In the genomic region with DNA sequence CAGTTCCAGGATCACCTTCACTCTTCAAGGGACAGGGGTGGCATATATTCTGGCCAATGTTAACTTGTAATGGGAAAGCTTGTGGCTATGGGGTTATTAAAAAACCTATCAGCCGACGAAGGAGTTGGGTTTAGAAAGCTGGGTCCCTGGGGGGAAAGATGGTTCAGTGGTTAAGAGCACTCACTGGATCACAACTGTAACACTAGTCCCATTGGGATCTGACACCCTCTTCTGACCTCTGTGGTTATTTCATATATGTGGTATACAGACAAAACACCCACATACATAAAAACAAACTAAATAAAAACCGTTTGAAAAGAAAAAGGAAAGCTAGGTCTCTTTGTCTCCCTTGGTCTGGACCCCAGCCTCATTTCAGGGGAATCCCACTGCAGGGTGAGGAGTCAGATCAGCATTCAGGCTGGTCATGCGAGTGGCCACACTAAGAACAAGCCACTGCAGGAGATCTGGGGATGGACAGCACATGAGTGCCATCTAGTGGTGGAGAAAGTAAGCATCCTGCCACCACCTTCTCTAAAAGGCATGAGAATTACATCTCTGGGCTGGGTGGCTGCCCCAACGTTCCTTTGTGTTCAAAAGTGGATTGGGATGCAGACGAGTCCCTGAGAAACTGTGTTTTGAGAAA, we compare ENCODE assay signal across 8 mouse cellular contexts. TPM values are rescaled to one million over a fixed set of nuclear protein-coding genes. Genes with fewer than 3 reads are reported as not detected.
DNase-seq lines count a peak whose midpoint lies in the region; ATAC-seq and TF ChIP-seq lines count a peak whose summit lies in the region.

No protein-coding gene starts in this region.

- H3K4me1 ChIP-seq in CH12.LX (ENCODE audit: control insufficient read depth in 1 of 2, insufficient read depth in 2 of 2) = peaks cover 3 to 24% of the 10 kb centered on the region in 2 experiments; a peak in 2 of 4 replicates
- H3K4me1 ChIP-seq in bone marrow, adult 2 months (ENCODE audit: control insufficient read depth, insufficient read depth, low read length) = peaks cover 3% of the 10 kb centered on the region
- H3K4me1 ChIP-seq in embryonic facial prominence, embryonic 15.5 days = 0 out of 2 replicates have a peak, but pooled peaks cover 5% of the 10 kb centered on the region
- H3K4me1 ChIP-seq in heart, embryonic 11.5 days (ENCODE audit: control insufficient read depth, insufficient read depth, low read length) = peaks cover 5% of the 10 kb centered on the region; the same call in 1 of the 2 replicates
- peaks cover 64% of the 10 kb centered on the region for H3K4me1 ChIP-seq in liver, embryonic 12.5 days
- 0 out of 2 replicates have a peak, but pooled peaks cover 8% of the 10 kb centered on the region for H3K4me1 ChIP-seq in stomach, embryonic 15.5 days

- TF ChIP-seq CTCF in CH12.LX (conservative IDR thresholded peaks at IDR 0.05 in 1 of 2, IDR thresholded peaks at IDR 0.05 in 1 of 2; ENCODE audit: low read depth in 2 of 2, low read length in 2 of 2) = peak; percentile 96 to 98
- TF ChIP-seq CTCF in bone marrow, adult 2 months (IDR thresholded peaks at IDR 0.05; ENCODE audit: control insufficient read depth, insufficient read depth, low read length) = peak; percentile 98

- H3K4me3 ChIP-seq in CH12.LX (replicated peaks in 1 of 3; ENCODE audit: low read depth in 2 of 3, low read length in 2 of 3, poor library complexity in 1 of 3) = no peak overlapping the region
- no peak overlapping the region for H3K4me3 ChIP-seq in bone marrow, adult 2 months (replicated peaks; ENCODE audit: control insufficient read depth, low read depth, low read length)
- no peak overlapping the region for H3K4me3 ChIP-seq in embryonic facial prominence, embryonic 15.5 days (replicated peaks)
- no peak overlapping the region for H3K4me3 ChIP-seq in heart, embryonic 11.5 days (ENCODE audit: low read depth, low read length)
- no peak overlapping the region for H3K4me3 ChIP-seq in liver, embryonic 12.5 days
- no peak overlapping the region for H3K4me3 ChIP-seq in stomach, embryonic 15.5 days (replicated peaks)

- no peaks in the 10 kb centered on the region; the same call in 1 of the 2 replicates for H3K79me2 ChIP-seq in CH12.LX (replicated peaks; ENCODE audit: control insufficient read depth, extremely low read depth, insufficient read depth, poor library complexity, severe bottlenecking)

- H3K27me3 ChIP-seq in CH12.LX (replicated peaks) = no peaks in the 10 kb centered on the region
- H3K27me3 ChIP-seq in embryonic facial prominence, embryonic 15.5 days = no peaks in the 10 kb centered on the region
- H3K27me3 ChIP-seq in heart, embryonic 11.5 days (ENCODE audit: control insufficient read depth, insufficient read depth, low read length) = no peaks in the 10 kb centered on the region
- no peaks in the 10 kb centered on the region for H3K27me3 ChIP-seq in liver, embryonic 12.5 days (replicated peaks)
- no peaks in the 10 kb centered on the region for H3K27me3 ChIP-seq in stomach, embryonic 15.5 days (replicated peaks)

- peak; percentile 97 for TF ChIP-seq RAD21 in CH12.LX (IDR thresholded peaks at IDR 0.05; ENCODE audit: low read depth, low read length)

- peak; percentile 55; the same call in 1 of the 2 replicates for ATAC-seq in embryonic facial prominence, embryonic 15.5 days (ENCODE audit: insufficient number of reproducible peaks, low FRiP score, low TSS enrichment, low read depth)
- peak; percentile 64; the same call in 1 of the 2 replicates for ATAC-seq in heart, embryonic 11.5 days (replicated peaks; ENCODE audit: insufficient number of reproducible peaks, low FRiP score, low TSS enrichment)
- ATAC-seq in liver, embryonic 12.5 days = peak; percentile 41; the same call in 1 of the 2 replicates
- 0 out of 2 replicates have a peak, but pooled peaks have one; percentile 19 for ATAC-seq in stomach, embryonic 15.5 days (ENCODE audit: insufficient read depth, low FRiP score, low read depth)

- peak; percentile 89 for DNase-seq in CH12.LX (ENCODE audit: extremely low read depth)
- peak; percentile 84 for DNase-seq in kidney, postnatal 14 days
- DNase-seq in neural tube, embryonic 10.5 days (ENCODE audit: extremely low spot score, low spot score) = peak; percentile 68

- TF ChIP-seq POLR2A in CH12.LX (IDR thresholded peaks at IDR 0.05; ENCODE audit: low read depth, low read length) = no peak; the same call in 1 of the 2 replicates
- no peak for TF ChIP-seq POLR2A in bone marrow, adult 2 months (IDR thresholded peaks at IDR 0.05; ENCODE audit: borderline replicate concordance, control insufficient read depth, low read depth, low read length)

- H3K27ac ChIP-seq in CH12.LX (ENCODE audit: insufficient read depth, low read depth) = no peak overlapping the region
- no peak overlapping the region for H3K27ac ChIP-seq in bone marrow, adult 2 months (ENCODE audit: control insufficient read depth, insufficient read depth, low read depth, low read length, poor library complexity)
- H3K27ac ChIP-seq in embryonic facial prominence, embryonic 15.5 days (replicated peaks) = no peak overlapping the region
- no peak overlapping the region for H3K27ac ChIP-seq in heart, embryonic 11.5 days (ENCODE audit: low read depth, low read length)
- H3K27ac ChIP-seq in liver, embryonic 12.5 days = peak overlapping the region; percentile 70; the same call in 1 of the 2 replicates
- H3K27ac ChIP-seq in stomach, embryonic 15.5 days = no peak overlapping the region

- 29% methylated on average over 6 of the region's 6 CpGs for WGBS in bone marrow, adult 2 months
- WGBS in embryonic facial prominence, embryonic 15.5 days = 31% methylated on average over 6 of the region's 6 CpGs
- WGBS in heart, embryonic 11.5 days (ENCODE audit: insufficient replicate concordance) = 33% methylated on average over 6 of the region's 6 CpGs
- WGBS in liver, embryonic 12.5 days (ENCODE audit: insufficient replicate concordance) = 32% methylated on average over 6 of the region's 6 CpGs
- whole genome bisulfite sequencing in stomach, embryonic 15.5 days = 32% methylated on average over 6 of the region's 6 CpGs

- in situ Hi-C loops in CH12.LX (cut with MboI; ENCODE audit: low pct_ligation_motif_present, low pct_unique_long_range_greater_than_20kb, low sequenced_read_pairs) = loop anchor here (5.0 kb wide), 1 partner anchor 64 kb away; no protein-coding TSS in a partner anchor

- H3K36me3 ChIP-seq in CH12.LX (replicated peaks in 1 of 2; ENCODE audit: control insufficient read depth in 1 of 2, insufficient read depth in 1 of 2, low read length in 1 of 2) = peaks cover 29 to 50% of the 10 kb centered on the region in 2 experiments
- no peaks in the 10 kb centered on the region for H3K36me3 ChIP-seq in embryonic facial prominence, embryonic 15.5 days
- no peaks in the 10 kb centered on the region for H3K36me3 ChIP-seq in heart, embryonic 11.5 days (ENCODE audit: control insufficient read depth, insufficient read depth, low read length)
- H3K36me3 ChIP-seq in liver, embryonic 12.5 days = peaks cover 17% of the 10 kb centered on the region
- H3K36me3 ChIP-seq in stomach, embryonic 15.5 days = no peaks in the 10 kb centered on the region

- H3K9ac ChIP-seq in CH12.LX (ENCODE audit: insufficient read depth, low read depth) = no peak overlapping the region
- no peak overlapping the region for H3K9ac ChIP-seq in embryonic facial prominence, embryonic 15.5 days
- no peak overlapping the region for H3K9ac ChIP-seq in heart, embryonic 11.5 days (ENCODE audit: low read depth, low read length)
- no peak overlapping the region for H3K9ac ChIP-seq in liver, embryonic 12.5 days
- H3K9ac ChIP-seq in stomach, embryonic 15.5 days = no peak overlapping the region

- no peaks in the 10 kb centered on the region for H3K9me3 ChIP-seq in CH12.LX (replicated peaks; ENCODE audit: low read length)
- no peaks in the 10 kb centered on the region for H3K9me3 ChIP-seq in embryonic facial prominence, embryonic 15.5 days (replicated peaks)
- no peaks in the 10 kb centered on the region for H3K9me3 ChIP-seq in heart, embryonic 11.5 days (replicated peaks; ENCODE audit: control insufficient read depth, low read length)
- no peaks in the 10 kb centered on the region for H3K9me3 ChIP-seq in liver, embryonic 12.5 days (replicated peaks)
- no peaks in the 10 kb centered on the region for H3K9me3 ChIP-seq in stomach, embryonic 15.5 days

- H3K4me2 ChIP-seq in CH12.LX (ENCODE audit: insufficient read depth, low read depth, poor library complexity, severe bottlenecking) = no peak overlapping the region
- H3K4me2 ChIP-seq in embryonic facial prominence, embryonic 15.5 days (replicated peaks) = no peak overlapping the region
- H3K4me2 ChIP-seq in heart, embryonic 11.5 days = no peak overlapping the region
- H3K4me2 ChIP-seq in liver, embryonic 12.5 days = no peak overlapping the region
- H3K4me2 ChIP-seq in stomach, embryonic 15.5 days = no peak overlapping the region

- TF ChIP-seq EP300 in CH12.LX (IDR thresholded peaks at IDR 0.05; ENCODE audit: low read length) = no peak

- dilution Hi-C loops in CH12.LX (cut with MboI; ENCODE audit: extremely low pct_ligation_motif_present, extremely low pct_unique_long_range_greater_than_20kb, low sequenced_read_pairs) = no loop called here

RNA-seq across cellular contexts. Expression of gene Icam2, which starts 3.8 kb away (rescaled TPM):
- total RNA-seq in CH12.LX (2012; rRNA removed) = 15.3 and 27.3 TPM in 2 replicates
- 40.1 and 44.3 TPM in 2 replicates for total RNA-seq in CH12.LX (2014; rRNA removed)
- polyA plus RNA-seq in CH12.LX (2012; ENCODE audit: insufficient read length, low read depth) = 23.7 and 26.7 TPM in 2 replicates
- polyA plus RNA-seq in bone marrow, adult 2 months (2011; ENCODE audit: insufficient read depth, insufficient read length, low replicate concordance, missing spikeins) = 6.2 and 23.4 TPM in 2 replicates
- 39.4 and 43.2 TPM in 2 replicates for polyA plus RNA-seq in embryonic facial prominence, embryonic 15.5 days (2015; fragmentation: Nextera tagmentation; extraction: Ambion mirVana)
- polyA plus RNA-seq in heart, embryonic 11.5 days (2014; fragmentation: Nextera tagmentation; extraction: Ambion mirVana) = 73.2 and 76.2 TPM in 2 replicates
- 22.8 and 23.1 TPM in 2 replicates for polyA plus RNA-seq in liver, embryonic 12.5 days (2016; fragmentation: Nextera tagmentation; extraction: Ambion mirVana)
- 35.3 and 38.5 TPM in 2 replicates for polyA plus RNA-seq in stomach, embryonic 15.5 days (2015; fragmentation: Nextera tagmentation; extraction: Ambion mirVana)

RNA-seq across cellular contexts. Expression of gene Prr29, which starts 26.4 kb away (rescaled TPM):
- total RNA-seq in CH12.LX (2012; rRNA removed) = 0.17 TPM in 1 of 2 replicates, not detected in the other
- total RNA-seq in CH12.LX (2014; rRNA removed) = not detected in 2 replicates
- 0.21 TPM in 1 of 2 replicates, not detected in the other for polyA plus RNA-seq in CH12.LX (2012; ENCODE audit: insufficient read length, low read depth)
- not detected in 2 replicates for polyA plus RNA-seq in bone marrow, adult 2 months (2011; ENCODE audit: insufficient read depth, insufficient read length, low replicate concordance, missing spikeins)
- polyA plus RNA-seq in embryonic facial prominence, embryonic 15.5 days (2015; fragmentation: Nextera tagmentation; extraction: Ambion mirVana) = 2.9 and 4.7 TPM in 2 replicates
- polyA plus RNA-seq in heart, embryonic 11.5 days (2014; fragmentation: Nextera tagmentation; extraction: Ambion mirVana) = 0.14 TPM in 1 of 2 replicates, not detected in the other
- not detected in 2 replicates for polyA plus RNA-seq in liver, embryonic 12.5 days (2016; fragmentation: Nextera tagmentation; extraction: Ambion mirVana)
- 0.31 and 0.66 TPM in 2 replicates for polyA plus RNA-seq in stomach, embryonic 15.5 days (2015; fragmentation: Nextera tagmentation; extraction: Ambion mirVana)

RNA-seq across cellular contexts. Expression of gene Scn4a, which starts 38.6 kb away (rescaled TPM):
- total RNA-seq in CH12.LX (2012; rRNA removed) (0.50 and 0.64 TPM in 2 replicates), CH12.LX (2014; rRNA removed) (0.55 and 0.57 TPM in 2 replicates)
- polyA plus RNA-seq in CH12.LX (2012; ENCODE audit: insufficient read length, low read depth) = 0.97 and 1.00 TPM in 2 replicates
- 0.63 and 1.6 TPM in 2 replicates for polyA plus RNA-seq in bone marrow, adult 2 months (2011; ENCODE audit: insufficient read depth, insufficient read length, low replicate concordance, missing spikeins)
- 0.59 and 0.68 TPM in 2 replicates for polyA plus RNA-seq in embryonic facial prominence, embryonic 15.5 days (2015; fragmentation: Nextera tagmentation; extraction: Ambion mirVana)
- polyA plus RNA-seq in heart, embryonic 11.5 days (2014; fragmentation: Nextera tagmentation; extraction: Ambion mirVana) = 0.07 and 0.38 TPM in 2 replicates
- 0.02 TPM in 1 of 2 replicates, not detected in the other for polyA plus RNA-seq in liver, embryonic 12.5 days (2016; fragmentation: Nextera tagmentation; extraction: Ambion mirVana)
- polyA plus RNA-seq in stomach, embryonic 15.5 days (2015; fragmentation: Nextera tagmentation; extraction: Ambion mirVana) = 0.03 and 0.05 TPM in 2 replicates
